Comparison of ENCODE assay signal across 8 mouse cellular contexts in the genomic region with DNA sequence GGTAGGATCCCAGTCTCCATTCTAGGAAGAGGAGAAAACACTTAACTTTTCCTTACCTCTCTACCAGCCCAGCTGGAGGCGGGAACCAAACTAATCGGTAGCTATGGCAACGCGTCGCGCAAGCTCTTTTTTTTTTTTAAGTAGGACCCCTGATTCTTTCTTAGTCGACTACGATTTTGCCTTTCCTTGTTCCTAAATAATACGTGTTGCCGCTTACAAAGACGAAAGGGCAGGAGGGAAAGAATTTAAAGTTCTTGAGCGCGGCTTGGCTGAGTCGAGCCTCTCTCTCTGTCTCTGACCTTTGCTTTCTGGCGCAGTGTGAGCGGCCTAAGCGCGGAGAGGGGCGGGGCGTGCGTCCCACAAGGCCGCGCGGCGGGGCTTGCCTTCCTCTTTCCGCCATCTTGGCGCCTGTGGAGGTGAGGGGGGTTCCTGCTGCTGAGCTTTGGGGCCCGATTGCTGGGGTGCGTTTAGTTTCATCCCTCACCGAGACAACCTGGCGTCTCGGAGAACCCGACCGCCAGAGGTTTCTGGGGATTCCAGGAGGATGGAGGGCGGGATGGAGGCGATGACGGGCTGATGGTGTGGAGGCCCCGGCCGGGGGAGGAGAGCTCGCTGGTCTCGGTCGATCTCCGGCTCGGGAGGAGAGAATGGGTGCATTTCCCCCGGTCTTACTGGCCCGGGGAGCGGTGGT. TPM values are rescaled to one million over a fixed set of nuclear protein-coding genes. Genes with fewer than 3 reads are reported as not detected.
DNase-seq lines count a peak whose midpoint lies in the region; ATAC-seq lines count a peak whose summit lies in the region.

A gene (minus strand): TSS at position 124 of the 691 bp plus-strand sequence.
A gene (plus strand): TSS at position 359 of the 691 bp plus-strand sequence.

- H3K36me3 ChIP-seq in hindbrain, embryonic 15.5 days = peaks cover 30% of the 10 kb centered on the region

- peak within 1 kb of the TSS; percentile 79 for H3K4me2 ChIP-seq in hindbrain, embryonic 15.5 days

- H3K9me3 ChIP-seq in hindbrain, embryonic 15.5 days = no peaks in the 10 kb centered on the region

- H3K4me3 ChIP-seq in hindbrain, embryonic 15.5 days = peak within 1 kb of the TSS; percentile 82

- H3K27ac ChIP-seq in hindbrain, embryonic 15.5 days (replicated peaks) = peak within 1 kb of the TSS; percentile 88

- H3K4me1 ChIP-seq in hindbrain, embryonic 15.5 days (replicated peaks) = peaks cover 23% of the 10 kb centered on the region

- WGBS in hindbrain, embryonic 15.5 days = under 1% methylated on average over 47 of the region's 47 CpGs

- ATAC-seq in hindbrain, embryonic 15.5 days (ENCODE audit: low FRiP score, low read depth) = peak; percentile 94

- peak; percentile 91 for DNase-seq in R1 (ENCODE audit: low read depth, low spot score)
- peak; percentile 93 to 94 for DNase-seq in cerebellum, postnatal 25 days
- peak; percentile 92 to 93 for DNase-seq in frontal cortex, postnatal 36 days (ENCODE audit: low spot score in 2 of 2)
- peak; percentile 76 for DNase-seq in left cerebral cortex, adult 11 months (ENCODE audit: low spot score)
- peak; percentile 91 for DNase-seq in lung, postnatal 4 days
- peak; percentile 90 for DNase-seq in retina, postnatal 7 days (ENCODE audit: low read depth, low spot score)
- peak; percentile 89 for DNase-seq in urinary bladder, adult 2 months (ENCODE audit: low spot score)

- no peaks in the 10 kb centered on the region for H3K27me3 ChIP-seq in hindbrain, embryonic 15.5 days

- peak within 1 kb of the TSS; percentile 90 for H3K9ac ChIP-seq in hindbrain, embryonic 15.5 days

RNA-seq across cellular contexts. Expression of the first gene that starts in this region (rescaled TPM):
- 6.0 and 6.5 TPM in 2 replicates for polyA plus RNA-seq in hindbrain, embryonic 15.5 days (2015; fragmentation: Nextera tagmentation; extraction: Ambion mirVana)
- polyA plus RNA-seq in urinary bladder, adult 2 months (2012; rRNA removed) = 0.29 and 0.69 TPM in 2 replicates

RNA-seq across cellular contexts. Expression of the second gene that starts in this region (rescaled TPM):
- polyA plus RNA-seq in hindbrain, embryonic 15.5 days (2015; fragmentation: Nextera tagmentation; extraction: Ambion mirVana) = 425 and 508 TPM in 2 replicates
- polyA plus RNA-seq in urinary bladder, adult 2 months (2012; rRNA removed) = 1,609 and 1,643 TPM in 2 replicates

Comparison
In these comparisons a context has a peak if more than half of its experiments do, and no peak if none do; other contexts are left out.
1. Peak in every context shown above with its lines: DNase-seq, ATAC-seq, H3K4me3 ChIP-seq and H3K27ac ChIP-seq.